ENCODE assay signal across 8 mouse cellular contexts in genomic region chr16:48675607-48676006, GRCm38 (mm10).
DNase-seq lines count a peak whose midpoint lies in the region; ATAC-seq lines count a peak whose summit lies in the region.

No protein-coding gene starts in this region.

- no peak overlapping the region for H3K27ac ChIP-seq in heart, embryonic 10.5 days
- H3K27ac ChIP-seq in kidney, embryonic 16.5 days (ENCODE audit: low read length) = no peak overlapping the region
- H3K27ac ChIP-seq in liver, embryonic 11.5 days (ENCODE audit: low read depth, low read length) = no peak overlapping the region
- H3K27ac ChIP-seq in neural tube, embryonic 11.5 days (ENCODE audit: low read depth, low read length) = no peak overlapping the region
- H3K27ac ChIP-seq in stomach, embryonic 15.5 days = no peak overlapping the region

- peak; percentile 6 for DNase-seq in 3134 (ENCODE audit: extremely low read depth, insufficient read length, low spot score)
- peak; percentile 63 to 66 for DNase-seq in adrenal gland, adult 18-20 months (ENCODE audit: low spot score in 2 of 2)
- DNase-seq in embryo, embryonic 11.5 days (ENCODE audit: low read depth, low spot score) = peak; percentile 76
- peak; percentile 84 for DNase-seq in heart, embryonic 10.5 days (ENCODE audit: low spot score)
- DNase-seq in liver, embryonic 11.5 days (ENCODE audit: low spot score) = peak; percentile 50
- DNase-seq in neural tube, embryonic 11.5 days (ENCODE audit: low spot score) = peak; percentile 81

- H3K4me3 ChIP-seq in heart, embryonic 10.5 days = no peak overlapping the region
- H3K4me3 ChIP-seq in kidney, embryonic 16.5 days (ENCODE audit: low read length) = no peak overlapping the region
- H3K4me3 ChIP-seq in liver, embryonic 11.5 days (ENCODE audit: low read depth, low read length) = no peak overlapping the region
- no peak overlapping the region for H3K4me3 ChIP-seq in neural tube, embryonic 11.5 days (ENCODE audit: low read depth, low read length)
- no peak overlapping the region for H3K4me3 ChIP-seq in stomach, embryonic 15.5 days (replicated peaks)

- WGBS in heart, embryonic 10.5 days = 17% methylated on average over 10 of the region's 10 CpGs
- WGBS in kidney, embryonic 16.5 days = 11% methylated on average over 10 of the region's 10 CpGs
- 14% methylated on average over 10 of the region's 10 CpGs for WGBS in liver, embryonic 11.5 days
- WGBS in neural tube, embryonic 11.5 days = 18% methylated on average over 10 of the region's 10 CpGs
- WGBS in stomach, embryonic 15.5 days = 11% methylated on average over 10 of the region's 10 CpGs

- H3K4me1 ChIP-seq in heart, embryonic 10.5 days = peaks cover 4% of the 10 kb centered on the region; the same call in 1 of the 2 replicates
- H3K4me1 ChIP-seq in kidney, embryonic 16.5 days (ENCODE audit: insufficient read depth, low read length) = no peaks in the 10 kb centered on the region
- no peaks in the 10 kb centered on the region for H3K4me1 ChIP-seq in liver, embryonic 11.5 days (replicated peaks; ENCODE audit: control insufficient read depth, insufficient read depth, low read length)
- no peaks in the 10 kb centered on the region for H3K4me1 ChIP-seq in neural tube, embryonic 11.5 days (ENCODE audit: control insufficient read depth, insufficient read depth, low read length)
- no peaks in the 10 kb centered on the region for H3K4me1 ChIP-seq in stomach, embryonic 15.5 days

- H3K9ac ChIP-seq in kidney, embryonic 16.5 days (replicated peaks; ENCODE audit: low read length) = no peak overlapping the region
- no peak overlapping the region for H3K9ac ChIP-seq in liver, embryonic 11.5 days (ENCODE audit: low read depth, low read length)
- H3K9ac ChIP-seq in neural tube, embryonic 11.5 days (ENCODE audit: low read length) = no peak overlapping the region
- no peak overlapping the region for H3K9ac ChIP-seq in stomach, embryonic 15.5 days

- ATAC-seq in kidney, embryonic 16.5 days (ENCODE audit: low FRiP score, low TSS enrichment) = peak; percentile 90; the same call in 1 of the 2 replicates
- ATAC-seq in liver, embryonic 11.5 days (replicated peaks; ENCODE audit: low FRiP score) = peak; percentile 60; the same call in 1 of the 2 replicates
- peak; percentile 71 for ATAC-seq in neural tube, embryonic 11.5 days (ENCODE audit: insufficient read depth, low FRiP score, low TSS enrichment)
- ATAC-seq in stomach, embryonic 15.5 days (ENCODE audit: insufficient read depth, low FRiP score, low read depth) = 0 out of 2 replicates have a peak, but pooled peaks have one; percentile 56

- no peaks in the 10 kb centered on the region for H3K36me3 ChIP-seq in heart, embryonic 10.5 days
- H3K36me3 ChIP-seq in kidney, embryonic 16.5 days (ENCODE audit: insufficient read depth, low read length) = no peaks in the 10 kb centered on the region
- H3K36me3 ChIP-seq in liver, embryonic 11.5 days (ENCODE audit: control insufficient read depth, insufficient read depth, low read length) = no peaks in the 10 kb centered on the region
- no peaks in the 10 kb centered on the region for H3K36me3 ChIP-seq in neural tube, embryonic 11.5 days (ENCODE audit: control insufficient read depth, insufficient read depth, low read length)
- H3K36me3 ChIP-seq in stomach, embryonic 15.5 days = no peaks in the 10 kb centered on the region

- H3K4me2 ChIP-seq in kidney, embryonic 16.5 days (replicated peaks; ENCODE audit: low read depth, low read length) = 0 out of 2 replicates have a peak overlapping the region, but pooled peaks have one; percentile 13
- H3K4me2 ChIP-seq in liver, embryonic 11.5 days = no peak overlapping the region
- no peak overlapping the region for H3K4me2 ChIP-seq in neural tube, embryonic 11.5 days (ENCODE audit: low read depth)
- H3K4me2 ChIP-seq in stomach, embryonic 15.5 days = no peak overlapping the region

- no peaks in the 10 kb centered on the region for H3K27me3 ChIP-seq in heart, embryonic 10.5 days (ENCODE audit: insufficient read depth, poor library complexity, severe bottlenecking)
- H3K27me3 ChIP-seq in kidney, embryonic 16.5 days (ENCODE audit: insufficient read depth, low read length) = no peaks in the 10 kb centered on the region
- H3K27me3 ChIP-seq in liver, embryonic 11.5 days (replicated peaks; ENCODE audit: control insufficient read depth, insufficient read depth, low read length) = no peaks in the 10 kb centered on the region
- no peaks in the 10 kb centered on the region for H3K27me3 ChIP-seq in neural tube, embryonic 11.5 days (ENCODE audit: control insufficient read depth, insufficient read depth, low read length)
- H3K27me3 ChIP-seq in stomach, embryonic 15.5 days (replicated peaks) = no peaks in the 10 kb centered on the region

- H3K9me3 ChIP-seq in heart, embryonic 10.5 days = no peaks in the 10 kb centered on the region
- no peaks in the 10 kb centered on the region for H3K9me3 ChIP-seq in kidney, embryonic 16.5 days (ENCODE audit: low read length)
- no peaks in the 10 kb centered on the region for H3K9me3 ChIP-seq in liver, embryonic 11.5 days (ENCODE audit: control insufficient read depth, low read length)
- H3K9me3 ChIP-seq in neural tube, embryonic 11.5 days (ENCODE audit: control insufficient read depth, low read length) = no peaks in the 10 kb centered on the region
- no peaks in the 10 kb centered on the region for H3K9me3 ChIP-seq in stomach, embryonic 15.5 days

Comparison
In these comparisons a context has a peak if more than half of its experiments do, and no peak if none do; other contexts are left out.
1. DNase-seq: peak in every context shown above with its lines; median percentile 84 in heart, embryonic 10.5 days; 81 in neural tube, embryonic 11.5 days; 76 in embryo, embryonic 11.5 days; 64 in adrenal gland, adult 18-20 months; 50 in liver, embryonic 11.5 days; 6 in 3134.